Mouse (Mus musculus) liver, embryonic 14.5 days (tissue): ENCODE data around the gene Abhd17b.

ENCODE experiments used
- CTCF ChIP-seq: IDR thresholded peaks from 2 replicates; pipeline ENCODE4 v1.5.1; 2016; ENCODE audit warnings: antibody characterized with exemption, low read depth, control low read depth
- EP300 ChIP-seq: IDR thresholded peaks from 2 replicates; pipeline ENCODE4 v1.6.1; 2016; ENCODE audit warnings: antibody characterized with exemption, low read depth

DNA sequence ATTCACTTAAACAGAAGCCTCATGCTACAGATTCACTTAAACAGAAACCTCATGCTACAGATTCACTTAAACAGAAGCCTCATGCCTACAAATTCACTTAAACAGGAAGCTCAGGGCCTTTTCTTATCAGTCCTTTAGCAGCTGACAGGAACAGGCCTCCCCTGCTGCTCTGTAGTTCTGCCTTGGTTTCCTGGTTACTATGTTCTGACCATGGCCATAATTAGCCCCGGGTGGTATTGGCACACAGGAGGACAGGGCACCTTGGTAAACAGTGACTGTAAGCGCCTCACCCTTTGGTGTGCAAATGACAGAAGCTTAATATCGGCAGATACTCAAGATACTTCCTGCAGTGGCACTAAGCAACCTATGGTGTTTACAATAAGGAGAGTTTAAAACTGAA lies 49.1 kb upstream of the Abhd17b start:
- TF ChIP-seq CTCF (no peak), EP300 (no peak)
